Comparison of ENCODE assay signal across 14 mouse cellular contexts in genomic region chr3:152231333-152232100, GRCm38 (mm10). TPM values are rescaled to one million over a fixed set of nuclear protein-coding genes. Genes with fewer than 3 reads are reported as not detected.
A peak's percentile ranks its signal among the peaks of the same experiment; 100 is the strongest.
DNase-seq lines count a peak whose midpoint lies in the region; ATAC-seq and TF ChIP-seq lines count a peak whose summit lies in the region.
"Had no signal": no experiment of that assay in that cellular context is flagged by ENCODE, and none has a peak within 500 bp of the region (broad histone marks: within the 10 kb centered on the region; RNA-seq: fewer than 3 reads in every experiment).

No protein-coding gene starts in this region.

- DNase-seq in heart, postnatal 0 days (ENCODE audit: low spot score) = no peak
- DNase-seq in heart, postnatal 25 days (ENCODE audit: low spot score) = no peak
- DNase-seq in G1E (ENCODE audit: low spot score) = no peak
- DNase-seq in liver, postnatal 0 days = no peak
- DNase-seq in layer of hippocampus, adult 2 months (ENCODE audit: low spot score in 2 of 2) = no peak
- DNase-seq in lung, adult 2 months = no peak
- DNase-seq: adrenal gland, postnatal 25 days; cerebellum, postnatal 14 days; left cerebral cortex, postnatal 4 days had no signal

- H3K36me3 ChIP-seq in heart, postnatal 0 days (replicated peaks; ENCODE audit: control insufficient read depth, insufficient read depth, low read length) = peaks cover 70% of the 10 kb centered on the region
- peaks cover 53% of the 10 kb centered on the region for H3K36me3 ChIP-seq in G1E (replicated peaks)
- H3K36me3 ChIP-seq in liver, postnatal 0 days (replicated peaks; ENCODE audit: insufficient read depth, low read length) = peaks cover 62% of the 10 kb centered on the region

- peak; percentile 68 for ATAC-seq in heart, postnatal 0 days (ENCODE audit: insufficient read depth, low read depth)
- peak; percentile 67 for ATAC-seq in G1E (ENCODE audit: extremely low read depth, insufficient number of reproducible peaks, low FRiP score, poor library complexity, severe bottlenecking)
- peak; percentile 62 for ATAC-seq in liver, postnatal 0 days
- ATAC-seq: lung, postnatal 0 days had no signal

- no peak for TF ChIP-seq POLR2A in embryonic fibroblast, embryonic 13.5 days (IDR thresholded peaks at IDR 0.05; ENCODE audit: low read depth, low read length)
- TF ChIP-seq POLR2A in lung, adult 2 months (IDR thresholded peaks at IDR 0.05; ENCODE audit: borderline replicate concordance, extremely low read depth, low read depth, low read length) = no peak

- 30% methylated on average over 6 of the region's 6 CpGs for WGBS in heart, postnatal 0 days
- 57% methylated on average over 6 of the region's 6 CpGs for WGBS in liver, postnatal 0 days (ENCODE audit: insufficient replicate concordance)
- WGBS in lung, adult 2 months = 56% methylated on average over 6 of the region's 6 CpGs

- intact Hi-C loops in heart, postnatal 25 days (cut with DNase I) = no loop called here

- H3K9me3 ChIP-seq in heart, postnatal 0 days (replicated peaks; ENCODE audit: control insufficient read depth, low read length) = no peaks in the 10 kb centered on the region
- H3K9me3 ChIP-seq in G1E (replicated peaks) = no peaks in the 10 kb centered on the region
- H3K9me3 ChIP-seq in liver, postnatal 0 days (ENCODE audit: low read length) = no peaks in the 10 kb centered on the region
- H3K9me3 ChIP-seq: embryonic facial prominence, embryonic 10.5 days; midbrain, embryonic 12.5 days had no signal

- H3K9ac ChIP-seq in heart, postnatal 0 days (replicated peaks; ENCODE audit: low read depth, low read length) = no peak overlapping the region
- H3K9ac ChIP-seq in liver, postnatal 0 days (replicated peaks) = no peak overlapping the region
- H3K9ac ChIP-seq: midbrain, embryonic 12.5 days had no signal

- no peak overlapping the region for H3K4me2 ChIP-seq in heart, postnatal 0 days (ENCODE audit: low read depth, low read length)
- H3K4me2 ChIP-seq in liver, postnatal 0 days (ENCODE audit: low read depth, low read length) = no peak overlapping the region
- H3K4me2 ChIP-seq: midbrain, embryonic 12.5 days had no signal

- no peaks in the 10 kb centered on the region for H3K4me1 ChIP-seq in heart, postnatal 0 days (ENCODE audit: control insufficient read depth, insufficient read depth)
- peaks cover 28% of the 10 kb centered on the region; the same call in 1 of the 2 replicates for H3K4me1 ChIP-seq in G1E (ENCODE audit: insufficient read depth, low read depth, low read length)
- no peaks in the 10 kb centered on the region for H3K4me1 ChIP-seq in embryonic fibroblast, embryonic 13.5 days (ENCODE audit: control insufficient read depth, insufficient read depth, low read length)
- H3K4me1 ChIP-seq in liver, postnatal 0 days (ENCODE audit: insufficient read depth) = no peaks in the 10 kb centered on the region
- no peaks in the 10 kb centered on the region for H3K4me1 ChIP-seq in lung, adult 2 months (ENCODE audit: control insufficient read depth, insufficient read depth, low read length)
- H3K4me1 ChIP-seq: embryonic facial prominence, embryonic 10.5 days; midbrain, embryonic 12.5 days had no signal

- H3K27me3 ChIP-seq in heart, postnatal 0 days (ENCODE audit: control insufficient read depth, insufficient read depth, low read length) = no peaks in the 10 kb centered on the region
- H3K27me3 ChIP-seq in G1E (ENCODE audit: insufficient read depth, low read length) = no peaks in the 10 kb centered on the region
- no peaks in the 10 kb centered on the region for H3K27me3 ChIP-seq in liver, postnatal 0 days (ENCODE audit: insufficient read depth, low read length)
- H3K27me3 ChIP-seq: midbrain, embryonic 12.5 days had no signal

- no peak overlapping the region for H3K4me3 ChIP-seq in heart, postnatal 0 days (ENCODE audit: low read depth, low read length)
- no peak overlapping the region for H3K4me3 ChIP-seq in G1E (ENCODE audit: low read depth, low read length)
- H3K4me3 ChIP-seq in embryonic fibroblast, embryonic 13.5 days (ENCODE audit: insufficient read depth, low read length) = no peak overlapping the region
- H3K4me3 ChIP-seq in liver, postnatal 0 days (ENCODE audit: low read depth, low read length) = no peak overlapping the region
- no peak overlapping the region for H3K4me3 ChIP-seq in layer of hippocampus, adult 2 months
- H3K4me3 ChIP-seq in lung, adult 2 months (replicated peaks; ENCODE audit: extremely low read depth, low read depth, low read length) = no peak overlapping the region
- H3K4me3 ChIP-seq: embryonic facial prominence, embryonic 10.5 days; midbrain, embryonic 12.5 days had no signal

- TF ChIP-seq EP300 in heart, postnatal 0 days (IDR thresholded peaks at IDR 0.05; ENCODE audit: low read depth) = no peak
- peak; percentile 73 for TF ChIP-seq EP300 in liver, postnatal 0 days (IDR thresholded peaks at IDR 0.05; ENCODE audit: low read depth)

- H3K27ac ChIP-seq in heart, postnatal 0 days (ENCODE audit: low read depth) = peak overlapping the region; percentile 50; the same call in 1 of the 2 replicates
- peak overlapping the region; percentile 29 for H3K27ac ChIP-seq in embryonic fibroblast, embryonic 13.5 days (ENCODE audit: insufficient read depth, low read length)
- no peak overlapping the region for H3K27ac ChIP-seq in liver, postnatal 0 days (ENCODE audit: low read depth)
- no peak overlapping the region for H3K27ac ChIP-seq in layer of hippocampus, adult 2 months
- H3K27ac ChIP-seq: embryonic facial prominence, embryonic 10.5 days; kidney, postnatal 0 days; midbrain, embryonic 12.5 days had no signal

- TF ChIP-seq CTCF in heart, postnatal 0 days (IDR thresholded peaks at IDR 0.05; ENCODE audit: low read depth) = no peak; the same call in 1 of the 2 replicates
- TF ChIP-seq CTCF in G1E (IDR thresholded peaks at IDR 0.05; ENCODE audit: low read depth, low read length) = no peak
- no peak for TF ChIP-seq CTCF in embryonic fibroblast, embryonic 13.5 days (IDR thresholded peaks at IDR 0.05; ENCODE audit: borderline replicate concordance, insufficient read depth, low read length)
- TF ChIP-seq CTCF in liver, postnatal 0 days (IDR thresholded peaks at IDR 0.05; ENCODE audit: low read depth) = no peak
- TF ChIP-seq CTCF in layer of hippocampus, adult 2 months (conservative IDR thresholded peaks at IDR 0.05) = no peak
- no peak for TF ChIP-seq CTCF in lung, adult 2 months (IDR thresholded peaks at IDR 0.05; ENCODE audit: insufficient read depth, low read length)

RNA-seq across cellular contexts. Expression of gene Fubp1, which starts 21.3 kb away (rescaled TPM):
- 71.2 and 131 TPM in 2 replicates for total RNA-seq in heart, postnatal 0 days (2014; rRNA removed; ENCODE audit: low replicate concordance)
- polyA plus RNA-seq in heart, postnatal 0 days (2015; fragmentation: Nextera tagmentation; extraction: Ambion mirVana) = 72.9 and 80.7 TPM in 2 replicates
- 10 to 100 TPM; 54.6 to 58.4 TPM for total RNA-seq in heart, postnatal 25 days (2021)
- total RNA-seq in G1E (2014; fragmentation: Nextera tagmentation) (313 and 324 TPM in 2 replicates), G1E (2017) (250 and 310 TPM in 2 replicates)
- 577 and 846 TPM in 2 replicates for polyA plus RNA-seq in G1E (2012)
- 138 and 142 TPM in 2 replicates for polyA plus RNA-seq in embryonic fibroblast, embryonic 13.5 days (2011; ENCODE audit: insufficient read length, low read depth, missing spikeins)
- 33.5 and 37.1 TPM in 2 replicates for polyA plus RNA-seq in liver, postnatal 0 days (2015; fragmentation: Nextera tagmentation; extraction: Ambion mirVana)
- total RNA-seq in layer of hippocampus, adult 2 months (2021) = 100 to 1,000 TPM; 123 to 140 TPM
- polyA plus RNA-seq in lung, adult 2 months (2012; rRNA removed) = 59.9 and 66.2 TPM in 2 replicates

RNA-seq across cellular contexts. Expression of gene Dnajb4, which starts 21.4 kb away (rescaled TPM):
- 52.9 and 54.5 TPM in 2 replicates for total RNA-seq in heart, postnatal 0 days (2014; rRNA removed; ENCODE audit: low replicate concordance)
- polyA plus RNA-seq in heart, postnatal 0 days (2015; fragmentation: Nextera tagmentation; extraction: Ambion mirVana) = 60.1 TPM in 2 replicates
- total RNA-seq in heart, postnatal 25 days (2021) = 100 to 1,000 TPM in 1 of 2 experiments, 10 to 100 TPM in 1; 87.8 to 113 TPM
- 27.3 and 32.6 TPM in 2 replicates for total RNA-seq in G1E (2014; fragmentation: Nextera tagmentation)
- 23.8 and 26.4 TPM in 2 replicates for total RNA-seq in G1E (2017)
- polyA plus RNA-seq in G1E (2012) = 1.3 and 2.4 TPM in 2 replicates
- 94.2 and 127 TPM in 2 replicates for polyA plus RNA-seq in embryonic fibroblast, embryonic 13.5 days (2011; ENCODE audit: insufficient read length, low read depth, missing spikeins)
- polyA plus RNA-seq in liver, postnatal 0 days (2015; fragmentation: Nextera tagmentation; extraction: Ambion mirVana) = 25.9 and 28.8 TPM in 2 replicates
- 10 to 100 TPM; 61.5 to 62.6 TPM for total RNA-seq in layer of hippocampus, adult 2 months (2021)
- 3.8 and 8.3 TPM in 2 replicates for polyA plus RNA-seq in lung, adult 2 months (2012; rRNA removed)

RNA-seq across cellular contexts. Expression of gene Nexn, which starts 34.6 kb away (rescaled TPM):
- total RNA-seq in heart, postnatal 0 days (2014; rRNA removed; ENCODE audit: low replicate concordance) = 32.1 and 88.6 TPM in 2 replicates
- polyA plus RNA-seq in heart, postnatal 0 days (2015; fragmentation: Nextera tagmentation; extraction: Ambion mirVana) = 314 and 316 TPM in 2 replicates
- total RNA-seq in heart, postnatal 25 days (2021) = 100 to 1,000 TPM; 324 to 334 TPM
- not detected in 2 replicates for total RNA-seq in G1E (2014; fragmentation: Nextera tagmentation)
- total RNA-seq in G1E (2017) = 0.35 and 1.0 TPM in 2 replicates
- not detected in 2 replicates for polyA plus RNA-seq in G1E (2012)
- polyA plus RNA-seq in embryonic fibroblast, embryonic 13.5 days (2011; ENCODE audit: insufficient read length, low read depth, missing spikeins) = 144 and 152 TPM in 2 replicates
- polyA plus RNA-seq in liver, postnatal 0 days (2015; fragmentation: Nextera tagmentation; extraction: Ambion mirVana) = 1.1 and 2.4 TPM in 2 replicates
- total RNA-seq in layer of hippocampus, adult 2 months (2021) = 1 to 10 TPM in 1 of 2 experiments, under 1 TPM in 1; 0.95 to 1.8 TPM
- 0.34 and 1.1 TPM in 2 replicates for polyA plus RNA-seq in lung, adult 2 months (2012; rRNA removed)

Comparison
In these comparisons a context has a peak if more than half of its experiments do, and no peak if none do; other contexts are left out.
1. H3K27ac ChIP-seq: peak in heart, postnatal 0 days (single experiment) and embryonic fibroblast, embryonic 13.5 days (single experiment); none in liver, postnatal 0 days (single experiment) and layer of hippocampus, adult 2 months (single experiment).
2. RNA of gene Nexn, which starts 34.6 kb away (polyA plus RNA-seq): 314 to 316 TPM in heart, postnatal 0 days and 144 to 152 TPM in embryonic fibroblast, embryonic 13.5 days; 0.34 to 1.1 TPM in lung, adult 2 months, 1.1 to 2.4 TPM in liver, postnatal 0 days and not detected in G1E; every median in the first group is over 10 times any median in the second.
3. Peak in every context shown above with its lines, with median percentiles within 50 percentile points of each other: ATAC-seq.